In the genomic region with DNA sequence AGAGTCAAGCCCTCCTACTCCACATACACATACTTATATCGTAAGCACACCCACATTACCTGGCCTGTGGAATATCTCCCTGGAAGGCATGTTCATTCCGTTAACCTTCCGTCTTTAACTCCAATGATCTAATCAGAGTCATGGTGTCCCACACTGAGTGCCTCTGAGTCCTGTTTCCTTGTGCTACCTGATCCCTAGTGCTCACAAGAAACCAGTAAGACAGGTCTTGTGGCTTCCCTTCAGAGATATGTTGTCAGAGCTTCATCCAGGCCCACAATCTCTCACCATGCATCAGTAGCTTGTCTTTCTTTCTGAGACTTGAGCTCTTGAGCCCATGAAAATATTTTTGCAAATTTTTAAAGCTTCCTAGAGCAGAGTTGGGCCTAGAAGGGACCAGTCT, we compare ENCODE assay signal across 27 mouse cellular contexts.
A peak's percentile ranks its signal among the peaks of the same experiment; 100 is the strongest.
DNase-seq lines count a peak whose midpoint lies in the region; ATAC-seq and TF ChIP-seq lines count a peak whose summit lies in the region.
"Had no signal": no experiment of that assay in that cellular context is flagged by ENCODE, and none has a peak within 500 bp of the region (broad histone marks: within the 10 kb centered on the region; RNA-seq: fewer than 3 reads in every experiment).

No protein-coding gene starts in this region.

- no peaks in the 10 kb centered on the region for H3K79me2 ChIP-seq in heart, adult 2 months (replicated peaks; ENCODE audit: control insufficient read depth, insufficient read depth, low read length)

- no peak overlapping the region for H3K4me2 ChIP-seq in embryonic facial prominence, embryonic 11.5 days (ENCODE audit: low read depth, low read length)
- H3K4me2 ChIP-seq in embryonic facial prominence, embryonic 14.5 days (ENCODE audit: low read depth, low read length): no peak overlapping the region
- H3K4me2 ChIP-seq: embryonic facial prominence, embryonic 12.5 days; embryonic facial prominence, embryonic 15.5 days; forebrain, embryonic 12.5 days; forebrain, embryonic 15.5 days had no signal

- H3K27ac ChIP-seq in embryonic facial prominence, embryonic 11.5 days (replicated peaks; ENCODE audit: low read depth, low read length): no peak overlapping the region
- no peak overlapping the region for H3K27ac ChIP-seq in embryonic facial prominence, embryonic 10.5 days (replicated peaks)
- H3K27ac ChIP-seq in heart, adult 2 months: no peak overlapping the region
- no peak overlapping the region for H3K27ac ChIP-seq in embryonic facial prominence, embryonic 14.5 days (replicated peaks; ENCODE audit: low read depth, low read length)
- H3K27ac ChIP-seq: embryonic facial prominence, embryonic 12.5 days; embryonic facial prominence, embryonic 15.5 days; forebrain, embryonic 12.5 days; forebrain, embryonic 15.5 days had no signal

- H3K27me3 ChIP-seq in embryonic facial prominence, embryonic 11.5 days (ENCODE audit: control insufficient read depth, insufficient read depth, low read length): no peaks in the 10 kb centered on the region
- no peaks in the 10 kb centered on the region for H3K27me3 ChIP-seq in embryonic facial prominence, embryonic 10.5 days (replicated peaks; ENCODE audit: low read depth, poor library complexity, severe bottlenecking)
- H3K27me3 ChIP-seq in heart, adult 2 months (ENCODE audit: control insufficient read depth, insufficient read depth, low read length): no peaks in the 10 kb centered on the region
- H3K27me3 ChIP-seq in embryonic facial prominence, embryonic 14.5 days (replicated peaks; ENCODE audit: control insufficient read depth, insufficient read depth, low read length): no peaks in the 10 kb centered on the region
- H3K27me3 ChIP-seq: CH12.LX; embryonic facial prominence, embryonic 12.5 days; embryonic facial prominence, embryonic 15.5 days; forebrain, embryonic 15.5 days; Patski had no signal

- ATAC-seq in embryonic facial prominence, embryonic 11.5 days (replicated peaks; ENCODE audit: insufficient number of reproducible peaks, low FRiP score, low TSS enrichment, low read depth): no peak
- peak; percentile 57; the same call in 1 of the 2 replicates for ATAC-seq in embryonic facial prominence, embryonic 14.5 days (ENCODE audit: low read depth)
- ATAC-seq: activated CD4-positive, CD25-positive, alpha-beta regulatory T cell, adult 4 months; CD4-positive, CD25-positive, alpha-beta regulatory T cell, adult 4 months; forebrain, embryonic 15.5 days; forebrain, postnatal 0 days; Patski had no signal

- WGBS in embryonic facial prominence, embryonic 11.5 days: 87% methylated on average over 3 of the region's 3 CpGs
- 85% methylated on average over 3 of the region's 3 CpGs for WGBS in embryonic facial prominence, embryonic 10.5 days
- 95% methylated on average over 3 of the region's 3 CpGs for WGBS in heart, adult 2 months
- WGBS in embryonic facial prominence, embryonic 14.5 days: 81% methylated on average over 3 of the region's 3 CpGs

- DNase-seq in embryonic facial prominence, embryonic 11.5 days (ENCODE audit: low spot score): peak; percentile 9
- DNase-seq in embryonic facial prominence, embryonic 10.5 days (ENCODE audit: low spot score): no peak
- peak; percentile 46 for DNase-seq in heart, adult 11 months
- DNase-seq in heart, adult 2 months: no peak
- peak; percentile 75 for DNase-seq in embryonic facial prominence, embryonic 14.5 days (ENCODE audit: low spot score)
- DNase-seq in gonadal fat pad, adult 2 months (ENCODE audit: low read depth): peak; percentile 52
- DNase-seq in frontal cortex, postnatal 36 days (ENCODE audit: low spot score in 2 of 2): no peak
- DNase-seq: adrenal gland, adult 8-10 months; adrenal gland, postnatal 14 days; adrenal gland, postnatal 36 days; B cell, adult 2 months; cerebellum, adult 11-12 months; cerebellum, adult 2 months; cerebellum, adult 9-10 months; cerebellum, postnatal 10 days; cerebellum, postnatal 25 days; forebrain, postnatal 0 days had no signal

- no peak overlapping the region for H3K9ac ChIP-seq in embryonic facial prominence, embryonic 11.5 days (replicated peaks; ENCODE audit: low read length)
- H3K9ac ChIP-seq in heart, adult 2 months (ENCODE audit: low read depth, low read length): no peak overlapping the region
- no peak overlapping the region for H3K9ac ChIP-seq in embryonic facial prominence, embryonic 14.5 days (ENCODE audit: low read depth, low read length)
- H3K9ac ChIP-seq: embryonic facial prominence, embryonic 12.5 days; embryonic facial prominence, embryonic 15.5 days; forebrain, embryonic 12.5 days; forebrain, embryonic 15.5 days; forebrain, postnatal 0 days had no signal

- no peak for TF ChIP-seq CTCF in heart, adult 2 months (IDR thresholded peaks at IDR 0.05)

- intact Hi-C loops in heart, adult 2 months (cut with DNase I): no loop called here

- no peak for TF ChIP-seq EP300 in heart, adult 2 months (IDR thresholded peaks at IDR 0.05; ENCODE audit: insufficient read depth, low read depth, low read length)

- no peak overlapping the region for H3K4me3 ChIP-seq in embryonic facial prominence, embryonic 11.5 days (ENCODE audit: low read depth, low read length)
- no peak overlapping the region for H3K4me3 ChIP-seq in embryonic facial prominence, embryonic 10.5 days
- no peak overlapping the region for H3K4me3 ChIP-seq in heart, adult 2 months
- no peak overlapping the region for H3K4me3 ChIP-seq in embryonic facial prominence, embryonic 14.5 days (ENCODE audit: low read depth, low read length)
- H3K4me3 ChIP-seq: embryonic facial prominence, embryonic 12.5 days; embryonic facial prominence, embryonic 15.5 days; erythroblast, embryonic 14.5 days; forebrain, embryonic 12.5 days; forebrain, embryonic 15.5 days had no signal

- H3K9me3 ChIP-seq in embryonic facial prominence, embryonic 11.5 days (replicated peaks; ENCODE audit: control insufficient read depth, low read length): no peaks in the 10 kb centered on the region
- H3K9me3 ChIP-seq in embryonic facial prominence, embryonic 10.5 days: no peaks in the 10 kb centered on the region
- H3K9me3 ChIP-seq in embryonic facial prominence, embryonic 14.5 days (ENCODE audit: control insufficient read depth, low read length): no peaks in the 10 kb centered on the region
- H3K9me3 ChIP-seq: embryonic facial prominence, embryonic 12.5 days; embryonic facial prominence, embryonic 15.5 days; forebrain, embryonic 12.5 days; forebrain, embryonic 15.5 days had no signal

- no peaks in the 10 kb centered on the region for H3K36me3 ChIP-seq in embryonic facial prominence, embryonic 11.5 days (replicated peaks; ENCODE audit: control insufficient read depth, insufficient read depth, low read depth, low read length)
- no peaks in the 10 kb centered on the region for H3K36me3 ChIP-seq in embryonic facial prominence, embryonic 10.5 days (replicated peaks)
- H3K36me3 ChIP-seq in heart, adult 2 months (ENCODE audit: control insufficient read depth, insufficient read depth, low read length): no peaks in the 10 kb centered on the region; the same call in 1 of the 2 replicates
- no peaks in the 10 kb centered on the region for H3K36me3 ChIP-seq in embryonic facial prominence, embryonic 14.5 days (ENCODE audit: control insufficient read depth, insufficient read depth, low read length)
- H3K36me3 ChIP-seq: embryonic facial prominence, embryonic 12.5 days; embryonic facial prominence, embryonic 15.5 days; forebrain, embryonic 12.5 days; forebrain, embryonic 15.5 days; G1E had no signal

- no peaks in the 10 kb centered on the region for H3K4me1 ChIP-seq in embryonic facial prominence, embryonic 11.5 days (ENCODE audit: control insufficient read depth, insufficient read depth, low read length)
- peaks cover 9% of the 10 kb centered on the region; the same call in 1 of the 2 replicates for H3K4me1 ChIP-seq in embryonic facial prominence, embryonic 10.5 days
- H3K4me1 ChIP-seq in heart, adult 2 months (ENCODE audit: control insufficient read depth, insufficient read depth, low read length): peaks cover 4% of the 10 kb centered on the region; the same call in 1 of the 2 replicates
- no peaks in the 10 kb centered on the region for H3K4me1 ChIP-seq in embryonic facial prominence, embryonic 14.5 days (ENCODE audit: control insufficient read depth, insufficient read depth, low read length)
- H3K4me1 ChIP-seq: embryonic facial prominence, embryonic 12.5 days; embryonic facial prominence, embryonic 15.5 days; forebrain, embryonic 15.5 days had no signal

- TF ChIP-seq POLR2A in heart, adult 2 months (IDR thresholded peaks at IDR 0.05; ENCODE audit: insufficient read depth, low read depth, low read length): no peak

Comparison
In these comparisons a context has a peak if more than half of its experiments do, and no peak if none do; other contexts are left out.
1. DNase-seq: peak in embryonic facial prominence, embryonic 11.5 days (single experiment), heart, adult 11 months (single experiment), embryonic facial prominence, embryonic 14.5 days (single experiment) and gonadal fat pad, adult 2 months (single experiment); none in embryonic facial prominence, embryonic 10.5 days (single experiment), heart, adult 2 months (0 of 2) and frontal cortex, postnatal 36 days (0 of 2).